Mouse (Mus musculus): ENCODE data around the gene Cox5b.

DNA sequence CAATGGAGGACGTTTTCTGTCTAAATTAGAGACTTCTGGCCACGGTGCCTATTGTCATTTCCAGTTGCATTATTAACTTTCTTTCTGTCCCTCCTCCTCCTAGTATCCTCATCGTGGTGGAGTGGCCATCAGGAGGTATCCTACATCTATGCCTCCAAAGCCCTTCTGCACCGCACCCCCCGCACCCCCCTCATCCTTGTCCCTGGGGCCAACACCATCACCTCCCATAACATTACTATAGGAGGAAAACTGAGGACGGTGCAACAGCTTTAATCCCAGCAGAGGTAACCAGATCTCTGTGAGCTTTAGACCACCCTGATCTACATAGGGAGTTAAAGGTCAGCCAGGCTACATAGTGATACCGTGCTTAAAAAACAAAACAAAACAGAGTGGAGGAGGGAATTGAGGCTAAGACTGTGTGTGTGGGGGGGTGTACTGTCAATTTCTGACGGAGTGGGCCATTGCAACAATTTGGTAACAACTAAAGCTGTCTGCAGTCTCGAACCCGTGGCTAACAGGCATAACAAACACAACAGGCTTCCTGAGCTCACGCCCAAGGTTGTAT is 496 bp upstream of the Cox5b start:
- TF ChIP-seq CTCF (IDR thresholded peaks at IDR 0.05; ENCODE audit: low read depth) (no peak), EP300 (IDR thresholded peaks at IDR 0.05; ENCODE audit: low read depth) (no peak)

All from liver, postnatal 0 days (tissue).